Mouse (Mus musculus): Measurements from ENCODE around the gene Tnnc2. TPM values are rescaled to one million over a fixed set of nuclear protein-coding genes. Genes with fewer than 3 reads are reported as not detected.

Tnnc2 gene
- polyA plus RNA-seq, 1 experiment from 2014 or later, result 8.4 TPM

- Histone ChIP-seq H3K4me1 (replicated peaks) (peaks cover 57% of the 10 kb centered on the region), H3K27me3 (peaks cover 49% of the 10 kb centered on the region), H3K9me3 (replicated peaks) (no peaks in the 10 kb centered on the region), H3K4me2 (peak overlapping the region; percentile 99), H3K4me3 (replicated peaks) (peak overlapping the region; percentile 70), H3K36me3 (peaks cover 10% of the 10 kb centered on the region), H3K9ac (peak overlapping the region; percentile 82), H3K27ac (peak overlapping the region; percentile 76)
- 6% methylated on average over 7 of the region's 7 CpGs for WGBS (ENCODE audit: insufficient replicate concordance)
- ATAC-seq (ENCODE audit: low read depth), result no peak
- no peak for DNase-seq
These were observed 5.2 kb upstream of the Tnnc2 start for GRCm38 (mm10) chr2:164784869-164785420.

DNA sequence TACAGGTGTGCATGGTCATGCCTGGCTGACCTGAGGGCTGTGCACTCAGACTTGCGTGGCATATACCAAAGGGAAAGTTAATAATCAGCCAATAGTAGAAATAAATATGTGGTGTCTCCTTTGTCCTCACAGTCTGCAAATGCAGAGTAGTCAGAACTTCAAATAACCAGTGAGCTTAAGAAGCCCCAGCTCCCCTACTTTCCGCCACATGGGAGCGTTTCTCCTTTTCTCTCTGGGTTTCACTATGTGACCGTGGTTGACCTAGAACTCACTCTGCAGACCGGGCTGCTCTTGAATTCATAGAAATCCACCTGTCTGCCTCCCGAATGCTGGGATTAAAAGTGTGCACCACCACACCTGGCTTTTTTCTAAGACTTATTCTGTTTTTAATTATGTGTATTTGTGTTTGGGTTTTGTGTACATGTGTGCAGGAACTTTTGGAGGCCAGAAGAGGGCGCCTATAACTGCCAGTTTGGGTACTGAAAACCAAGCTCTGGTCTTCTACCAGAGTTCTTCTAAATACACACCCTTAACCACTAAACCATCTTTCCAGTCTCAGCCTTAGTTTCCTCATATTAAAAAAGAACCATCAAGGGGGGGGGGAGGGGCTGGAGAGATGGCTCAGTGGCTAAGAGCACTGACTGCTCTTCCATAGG lies 4.3 kb upstream of the Tnnc2 start:
- H3K4me2 ChIP-seq, result no peak overlapping the region
- DNase-seq (no peak), ATAC-seq (ENCODE audit: low read depth) (no peak)
- peaks cover 55% of the 10 kb centered on the region for H3K4me1 ChIP-seq (replicated peaks)
- no peak overlapping the region for H3K27ac ChIP-seq
- H3K27me3 ChIP-seq, result peaks cover 58% of the 10 kb centered on the region
- H3K4me3 ChIP-seq (replicated peaks), result no peak overlapping the region
- no peaks in the 10 kb centered on the region for H3K9me3 ChIP-seq (replicated peaks)
- 66% methylated on average over 7 of the region's 7 CpGs for WGBS (ENCODE audit: insufficient replicate concordance)
- no peak overlapping the region for H3K9ac ChIP-seq
- H3K36me3 ChIP-seq, result peaks cover 5% of the 10 kb centered on the region; the same call in 1 of the 2 replicates

DNA sequence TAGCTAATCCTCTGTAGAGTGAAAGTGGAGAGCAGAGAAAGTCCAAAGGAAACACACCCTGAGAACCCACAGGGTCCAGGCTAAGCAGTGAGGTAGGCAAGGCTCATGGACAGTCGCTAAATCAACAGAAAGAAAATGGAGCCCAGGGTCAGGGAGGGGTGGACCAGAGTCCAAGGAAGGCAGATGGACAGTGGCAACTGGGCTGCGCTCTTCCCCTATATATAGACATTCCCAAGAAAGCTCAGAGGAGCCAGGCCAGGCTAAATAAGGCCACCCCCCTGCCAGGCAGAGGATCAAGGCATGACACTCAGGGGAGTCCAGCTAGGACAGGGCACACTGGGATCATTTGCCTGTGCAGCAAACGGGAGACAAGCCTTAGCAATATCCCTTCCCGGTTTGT lies 2.1 kb upstream of the Tnnc2 start:
- Histone ChIP-seq H3K27me3 (peaks cover 76% of the 10 kb centered on the region), H3K9me3 (replicated peaks) (no peaks in the 10 kb centered on the region), H3K4me2 (no peak overlapping the region), H3K27ac (no peak overlapping the region), H3K4me1 (replicated peaks) (peaks cover 35% of the 10 kb centered on the region), H3K36me3 (no peaks in the 10 kb centered on the region), H3K9ac (no peak overlapping the region), H3K4me3 (replicated peaks) (no peak overlapping the region)
- WGBS (ENCODE audit: insufficient replicate concordance), result 61% methylated on average over 4 of the region's 4 CpGs
- DNase-seq (no peak), ATAC-seq (ENCODE audit: low read depth) (no peak)

DNA sequence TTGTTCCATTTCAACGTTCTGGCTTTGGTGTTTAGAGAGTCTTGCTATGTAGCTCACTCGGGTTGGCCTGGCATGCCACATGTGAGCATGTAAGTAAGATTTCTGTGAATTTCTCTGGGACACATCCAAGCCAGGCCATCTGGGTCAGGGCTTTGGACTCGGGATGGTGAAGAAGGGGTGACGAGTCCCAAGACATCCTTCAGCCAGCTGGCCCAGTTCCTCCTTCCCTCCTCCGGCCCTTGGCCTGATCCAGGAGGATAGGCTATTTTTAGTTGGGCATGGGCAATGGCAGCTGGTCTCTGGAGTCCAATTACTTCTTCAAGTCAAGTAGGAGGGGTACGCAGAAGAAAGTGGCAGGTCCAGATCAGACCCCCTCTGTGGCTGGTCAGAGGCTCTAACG lies 958 bp downstream of the Tnnc2 start:
- H3K4me3 ChIP-seq (replicated peaks), result no peak overlapping the region
- 74% methylated on average over 7 of the region's 7 CpGs for WGBS (ENCODE audit: insufficient replicate concordance)
- no peaks in the 10 kb centered on the region for H3K36me3 ChIP-seq
- ATAC-seq (ENCODE audit: low read depth), result no peak
- peaks cover 56% of the 10 kb centered on the region for H3K27me3 ChIP-seq
- H3K4me2 ChIP-seq, result no peak overlapping the region
- H3K9me3 ChIP-seq (replicated peaks), result no peaks in the 10 kb centered on the region
- peaks cover 19% of the 10 kb centered on the region for H3K4me1 ChIP-seq (replicated peaks)
- no peak overlapping the region for H3K27ac ChIP-seq
- DNase-seq, result no peak
- H3K9ac ChIP-seq, result no peak overlapping the region

- H3K4me3 ChIP-seq (replicated peaks), result no peak overlapping the region
- H3K9me3 ChIP-seq (replicated peaks), result no peaks in the 10 kb centered on the region
- H3K27ac ChIP-seq, result no peak overlapping the region
- H3K36me3 ChIP-seq, result peaks cover 5% of the 10 kb centered on the region
- no peak overlapping the region for H3K4me2 ChIP-seq
- WGBS (ENCODE audit: insufficient replicate concordance), result 83% methylated on average over 11 of the region's 11 CpGs
- DNase-seq, result no peak
- peaks cover 54% of the 10 kb centered on the region for H3K27me3 ChIP-seq
- H3K4me1 ChIP-seq (replicated peaks), result peaks cover 27% of the 10 kb centered on the region
- no peak for ATAC-seq (ENCODE audit: low read depth)
- no peak overlapping the region for H3K9ac ChIP-seq
These were observed 1.8 kb downstream of the Tnnc2 start for GRCm38 (mm10) chr2:164778015-164778287.

GRCm38 (mm10) chr2:164777246-164778014 lies 2.3 kb downstream of the Tnnc2 start:
- Histone ChIP-seq H3K4me1 (replicated peaks) (peaks cover 32% of the 10 kb centered on the region), H3K36me3 (peaks cover 10% of the 10 kb centered on the region), H3K27me3 (peaks cover 54% of the 10 kb centered on the region), H3K9ac (no peak overlapping the region), H3K4me3 (replicated peaks) (no peak overlapping the region), H3K27ac (no peak overlapping the region), H3K9me3 (replicated peaks) (no peaks in the 10 kb centered on the region), H3K4me2 (no peak overlapping the region)
- DNase-seq, result no peak
- 71% methylated on average over 30 of the region's 30 CpGs for WGBS (ENCODE audit: insufficient replicate concordance)
- no peak for ATAC-seq (ENCODE audit: low read depth)

DNA sequence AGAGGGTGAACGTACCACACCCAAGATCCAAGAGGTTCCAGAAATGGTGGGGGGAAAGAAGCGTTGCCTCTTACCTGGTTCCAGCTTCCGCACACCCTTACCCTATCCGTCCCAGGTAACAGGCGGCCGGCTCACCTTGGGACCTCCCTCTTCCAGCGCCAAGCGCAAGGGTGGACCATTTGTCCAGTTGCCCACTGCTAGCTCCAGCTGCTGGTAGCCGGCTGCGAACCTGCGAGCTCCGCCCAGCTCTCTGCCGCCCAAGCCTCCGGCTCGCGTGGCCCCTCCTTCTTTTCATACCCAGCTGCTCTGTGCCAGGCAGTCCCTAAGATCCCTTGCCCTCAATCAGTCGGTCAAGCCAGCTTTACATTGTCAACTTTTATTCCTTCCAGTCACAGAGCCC lies 3.0 kb downstream of the Tnnc2 start:
- Histone ChIP-seq H3K9me3 (replicated peaks) (no peaks in the 10 kb centered on the region), H3K36me3 (peaks cover 16% of the 10 kb centered on the region), H3K4me3 (replicated peaks) (no peak overlapping the region), H3K4me1 (replicated peaks) (peaks cover 36% of the 10 kb centered on the region), H3K9ac (no peak overlapping the region), H3K27ac (no peak overlapping the region), H3K4me2 (no peak overlapping the region), H3K27me3 (peaks cover 51% of the 10 kb centered on the region)
- WGBS (ENCODE audit: insufficient replicate concordance), result 52% methylated on average over 17 of the region's 17 CpGs
- DNase-seq (no peak), ATAC-seq (ENCODE audit: low read depth) (no peak)

GRCm38 (mm10) chr2:164776130-164776529 lies 3.6 kb downstream of the Tnnc2 start:
- ATAC-seq (ENCODE audit: low read depth) (no peak), DNase-seq (no peak)
- no peak overlapping the region for H3K4me2 ChIP-seq
- 80% methylated on average over 6 of the region's 6 CpGs for WGBS (ENCODE audit: insufficient replicate concordance)
- no peak overlapping the region for H3K4me3 ChIP-seq (replicated peaks)
- no peak overlapping the region; the same call in 1 of the 2 replicates for H3K27ac ChIP-seq
- no peaks in the 10 kb centered on the region for H3K9me3 ChIP-seq (replicated peaks)
- no peak overlapping the region for H3K9ac ChIP-seq
- H3K4me1 ChIP-seq (replicated peaks), result peaks cover 39% of the 10 kb centered on the region
- H3K36me3 ChIP-seq, result peaks cover 23% of the 10 kb centered on the region
- H3K27me3 ChIP-seq, result peaks cover 46% of the 10 kb centered on the region

DNA sequence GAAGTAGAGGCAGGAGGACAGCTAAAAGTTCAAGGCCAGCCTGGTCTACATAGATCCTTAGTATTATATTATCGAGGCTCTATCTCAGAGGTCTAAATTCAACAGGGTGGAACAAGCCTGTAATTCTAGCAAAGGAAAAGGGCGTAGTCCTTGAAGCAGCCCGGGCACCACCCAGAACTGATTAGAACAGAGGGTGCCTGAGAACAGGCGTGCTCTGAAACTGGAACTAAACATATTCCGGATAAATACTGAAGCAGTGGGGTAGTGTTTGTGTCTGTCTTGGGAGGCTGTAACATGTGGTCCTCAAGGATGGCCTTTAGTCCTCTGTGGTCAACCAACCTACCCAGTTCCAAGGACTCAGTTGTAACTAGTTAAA lies 5.8 kb downstream of the Tnnc2 start:
- H3K9me3 ChIP-seq (replicated peaks), result no peaks in the 10 kb centered on the region
- peak overlapping the region; percentile 96 for H3K9ac ChIP-seq
- peaks cover 31% of the 10 kb centered on the region for H3K36me3 ChIP-seq
- H3K4me2 ChIP-seq, result peak overlapping the region; percentile 78
- ATAC-seq (ENCODE audit: low read depth) (peak; percentile 66), DNase-seq (peak; percentile 55)
- peak overlapping the region; percentile 83 for H3K4me3 ChIP-seq (replicated peaks)
- peak overlapping the region; percentile 95 for H3K27ac ChIP-seq
- peaks cover 29% of the 10 kb centered on the region for H3K27me3 ChIP-seq
- H3K4me1 ChIP-seq (replicated peaks), result peaks cover 48% of the 10 kb centered on the region
- WGBS (ENCODE audit: insufficient replicate concordance), result 29% methylated on average over 5 of the region's 5 CpGs

DNA sequence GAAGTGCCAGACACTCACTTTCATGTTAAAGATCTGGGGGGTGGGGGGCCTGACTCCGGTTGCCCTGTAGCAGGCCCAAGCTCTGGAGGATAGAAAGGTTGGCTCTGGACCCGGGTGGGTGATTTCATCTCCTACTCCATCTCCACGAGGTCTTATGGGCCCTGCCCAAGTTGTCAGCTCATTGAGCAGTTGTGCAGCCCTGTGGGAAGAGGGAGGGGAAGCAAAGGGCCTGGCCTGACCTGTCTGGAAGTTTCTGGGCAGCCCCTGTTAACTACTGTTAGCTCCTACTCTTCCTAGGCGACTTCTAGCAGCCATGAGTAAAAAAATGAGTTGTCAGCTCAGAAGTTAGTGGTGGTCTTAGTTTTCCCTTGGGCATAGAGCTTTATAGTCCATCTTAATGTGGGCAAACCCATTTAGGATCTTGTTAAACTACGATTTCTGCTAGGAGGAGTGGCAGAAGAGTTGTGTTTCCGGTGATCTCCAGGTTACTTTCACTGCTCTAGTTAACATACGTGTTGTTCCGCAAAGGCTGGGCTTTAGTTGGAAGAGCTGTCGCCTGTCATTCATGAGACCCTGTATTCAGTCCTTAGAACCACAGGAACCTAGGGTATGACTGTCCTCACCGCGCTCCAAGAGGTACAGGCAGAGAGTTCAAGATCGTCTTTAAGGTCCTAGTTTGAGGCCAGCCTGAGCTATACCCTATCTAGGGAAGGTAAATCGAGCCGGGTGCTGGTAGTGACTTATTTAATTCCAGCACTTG lies 6.4 kb downstream of the Tnnc2 start:
- H3K4me1 ChIP-seq (replicated peaks), result peaks cover 49% of the 10 kb centered on the region
- peak overlapping the region; percentile 78 for H3K4me2 ChIP-seq
- H3K27ac ChIP-seq, result peak overlapping the region; percentile 95
- no peaks in the 10 kb centered on the region for H3K9me3 ChIP-seq (replicated peaks)
- no peak for DNase-seq
- H3K4me3 ChIP-seq (replicated peaks), result peak overlapping the region; percentile 83
- peak overlapping the region; percentile 96 for H3K9ac ChIP-seq
- peaks cover 24% of the 10 kb centered on the region for H3K27me3 ChIP-seq
- ATAC-seq (ENCODE audit: low read depth), result peak; percentile 6
- WGBS (ENCODE audit: insufficient replicate concordance), result 59% methylated on average over 14 of the region's 14 CpGs
- peaks cover 32% of the 10 kb centered on the region for H3K36me3 ChIP-seq

DNA sequence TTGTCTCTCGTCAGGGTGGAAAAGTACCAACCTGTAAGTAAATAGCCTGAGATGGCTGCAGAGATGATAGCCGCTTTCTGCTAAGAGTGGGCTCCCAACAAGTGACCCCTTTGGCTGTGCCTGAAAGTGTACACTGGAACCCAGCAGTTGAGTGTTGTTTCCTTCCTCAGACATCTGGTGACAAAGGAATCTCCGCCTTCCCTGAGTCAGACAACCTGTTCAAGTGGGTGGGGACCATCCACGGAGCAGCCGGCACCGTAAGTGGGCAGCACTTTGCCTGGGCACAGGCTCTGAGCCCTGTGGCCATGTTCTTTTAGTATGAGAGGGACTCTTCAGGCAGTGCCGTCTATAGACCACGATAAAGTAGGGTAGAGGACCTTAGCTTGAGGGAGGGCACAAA lies 8.6 kb downstream of the Tnnc2 start:
- no peak for ATAC-seq (ENCODE audit: low read depth)
- peak overlapping the region; percentile 83 for H3K4me3 ChIP-seq (replicated peaks)
- 64% methylated on average over 8 of the region's 8 CpGs for WGBS (ENCODE audit: insufficient replicate concordance)

More for the DNA sequence above, 8.6 kb downstream of the Tnnc2 start:
- Histone ChIP-seq H3K4me2 (peak overlapping the region; percentile 78), H3K9ac (peak overlapping the region; percentile 96), H3K9me3 (replicated peaks) (no peaks in the 10 kb centered on the region), H3K27me3 (peaks cover under 1% of the 10 kb centered on the region), H3K27ac (peak overlapping the region; percentile 95), H3K36me3 (peaks cover 55% of the 10 kb centered on the region), H3K4me1 (replicated peaks) (peaks cover 62% of the 10 kb centered on the region)
- DNase-seq, result no peak
